Mouse (Mus musculus) megakaryocyte progenitor cell, adult 5-6 weeks (primary cell): Measurements from ENCODE around the gene St6gal1. TPM values are rescaled to one million over a fixed set of nuclear protein-coding genes. Genes with fewer than 3 reads are reported as not detected.

Experiments
- ATAC-seq: replicated peaks from 2 replicates; pipeline ENCODE4 v1.8.0; 2016; ENCODE audit warnings: mild to moderate bottlenecking, moderate TSS enrichment, inconsistent platforms; ENCODE audit not compliant: poor library complexity
- total RNA-seq, 2 experiments: library from RNA; stranded (forward) in 1 of 2; stranded (reverse) in 1 of 2; fragments of 157-497, 149-512 nt in 1 of 2; fragments of 200-1000 nt in 1 of 2; gene quantifications; 2 replicates each; pipeline versions ENCODE4 v1.2.3 to v1.2.4; 2015 to 2017

Gene St6gal1
- total RNA-seq, 2 experiments from 2014 or later = 0.37 to 1.2 TPM

DNA sequence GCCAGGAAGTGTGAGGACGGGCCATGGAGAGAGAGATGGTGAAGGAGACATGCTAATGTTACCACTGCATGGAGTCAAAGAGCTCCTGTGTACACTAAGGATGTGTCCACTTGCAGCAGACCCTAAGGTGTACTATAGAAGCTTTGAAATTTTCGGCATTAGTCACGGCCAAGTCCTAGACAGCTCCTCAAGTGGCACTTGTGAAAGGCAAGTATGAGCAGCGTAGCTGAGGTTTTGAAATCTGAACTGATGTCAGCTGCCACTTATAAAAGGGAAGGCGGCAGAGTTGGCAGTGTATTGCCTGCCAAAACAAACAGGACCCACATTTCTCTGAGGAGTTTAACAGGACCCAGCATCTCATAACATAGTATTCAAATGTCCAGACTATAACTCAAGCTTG, 71.2 kb downstream of the St6gal1 start:
- ATAC-seq = no peak

DNA sequence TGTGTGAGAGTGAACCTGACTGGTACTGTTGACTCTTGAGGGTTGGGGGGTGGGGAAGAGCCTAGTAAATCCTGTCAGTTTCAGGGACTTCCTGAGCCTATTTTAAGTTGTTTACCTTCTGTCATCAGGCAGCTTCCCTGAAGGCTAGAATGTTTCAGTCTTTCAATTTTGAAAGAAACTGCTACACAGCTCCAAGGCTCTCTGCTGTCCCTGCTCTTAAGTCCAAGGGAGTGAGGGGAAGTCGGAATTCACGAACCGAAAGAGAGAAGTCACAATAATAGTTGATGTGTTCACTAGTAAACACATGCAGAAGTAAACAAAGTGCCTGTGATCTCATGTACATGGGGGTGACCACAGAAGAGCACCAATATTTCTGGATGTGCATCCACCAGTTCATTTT, 72.2 kb downstream of the St6gal1 start:
- ATAC-seq = no peak

DNA sequence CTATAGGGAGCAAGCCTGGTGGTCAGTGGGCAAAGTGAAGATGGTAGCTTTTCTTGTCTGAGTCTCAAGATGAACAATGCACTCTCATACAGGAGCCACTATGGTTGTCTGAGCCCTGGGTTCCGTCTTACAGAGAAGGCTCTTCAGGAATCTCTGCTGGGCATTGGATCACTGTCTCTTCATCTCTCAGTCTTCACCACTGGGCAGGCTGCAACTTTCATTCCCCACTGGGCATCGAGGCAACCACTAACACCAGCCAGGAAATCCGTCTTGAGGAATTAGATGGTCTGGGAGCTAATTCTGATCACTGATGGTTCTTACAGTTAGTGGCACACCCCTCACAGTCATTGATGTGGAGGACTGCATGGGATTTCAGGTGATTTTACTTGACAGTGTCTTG, 73.9 kb downstream of the St6gal1 start:
- no peak for ATAC-seq

DNA sequence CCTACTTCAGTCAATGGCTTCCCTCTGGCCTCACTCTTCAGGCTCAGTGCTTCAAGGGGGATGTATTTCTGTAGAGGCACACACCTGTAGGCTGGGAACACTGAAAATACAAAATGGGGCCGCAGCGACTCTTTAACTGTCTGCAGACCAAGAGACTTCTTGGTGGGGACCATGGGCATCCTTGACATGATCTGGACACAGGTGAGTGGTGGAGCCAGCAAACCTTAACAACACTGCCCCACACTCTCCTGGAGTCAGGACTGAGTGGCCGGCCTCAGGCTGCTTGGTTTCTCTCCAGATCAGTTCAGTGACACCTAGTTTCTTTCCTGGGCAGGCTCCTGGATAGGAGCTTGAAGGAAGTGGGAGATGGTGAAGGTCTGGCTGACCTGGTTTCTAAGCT, 74.4 kb downstream of the St6gal1 start:
- ATAC-seq = no peak

DNA sequence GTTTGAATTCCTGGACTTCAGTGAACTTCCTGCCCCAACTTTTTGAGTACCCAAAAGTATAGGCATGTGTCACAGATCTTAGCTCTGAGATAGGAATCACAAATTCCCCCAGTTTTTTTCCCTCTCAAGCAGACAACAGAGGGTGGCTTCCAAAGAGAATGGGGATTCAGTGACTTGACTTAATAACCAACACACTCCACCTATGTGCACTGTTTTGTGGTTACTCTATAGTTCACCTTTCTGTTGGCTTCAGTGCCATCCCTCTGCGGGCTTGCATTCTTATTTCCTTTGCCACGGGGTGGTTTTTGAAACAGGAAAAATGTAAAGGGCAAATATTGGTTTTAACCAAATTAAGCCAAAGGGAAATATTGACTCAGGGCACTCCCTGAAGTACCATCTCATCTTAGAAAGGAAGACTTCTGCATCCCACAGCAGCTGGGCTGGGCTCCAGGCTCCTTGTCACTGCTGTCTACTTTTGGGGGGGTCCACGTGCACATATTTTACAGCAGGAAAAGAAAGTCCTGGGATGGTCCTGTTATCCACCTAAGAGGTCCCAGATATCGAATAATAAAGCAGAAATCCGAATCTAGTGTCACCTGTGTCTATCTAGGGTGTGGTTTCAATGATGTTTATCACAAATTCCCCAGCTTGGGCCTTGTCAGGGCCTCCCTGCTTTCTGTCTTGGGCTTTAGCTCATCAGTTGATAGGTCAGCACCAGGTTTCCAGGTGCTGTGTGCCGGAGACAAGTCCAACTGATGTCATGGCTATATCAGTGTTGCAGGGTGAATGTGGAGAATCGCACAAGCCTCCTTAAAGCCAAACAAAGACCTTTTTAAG, 75.6 kb downstream of the St6gal1 start:
- no peak for ATAC-seq

DNA sequence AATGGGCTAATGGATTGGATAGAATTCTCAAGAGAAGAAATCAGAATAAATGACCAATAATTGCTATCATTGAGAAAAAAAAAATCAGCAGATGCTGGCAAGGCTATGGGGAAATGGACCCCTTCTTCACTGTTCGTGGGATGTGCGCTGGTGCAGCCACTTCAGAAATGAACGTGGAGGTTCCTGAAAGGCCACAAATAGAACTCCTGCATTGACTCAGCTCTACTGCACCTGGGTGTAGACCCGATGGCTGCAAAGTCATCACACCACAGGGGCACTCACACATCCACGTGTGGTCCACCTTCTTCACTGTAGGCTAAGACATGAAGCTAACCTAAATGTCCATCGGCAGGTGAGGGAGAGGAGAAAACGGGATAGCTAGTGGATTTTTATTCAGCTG, 77.2 kb downstream of the St6gal1 start:
- ATAC-seq = no peak

DNA sequence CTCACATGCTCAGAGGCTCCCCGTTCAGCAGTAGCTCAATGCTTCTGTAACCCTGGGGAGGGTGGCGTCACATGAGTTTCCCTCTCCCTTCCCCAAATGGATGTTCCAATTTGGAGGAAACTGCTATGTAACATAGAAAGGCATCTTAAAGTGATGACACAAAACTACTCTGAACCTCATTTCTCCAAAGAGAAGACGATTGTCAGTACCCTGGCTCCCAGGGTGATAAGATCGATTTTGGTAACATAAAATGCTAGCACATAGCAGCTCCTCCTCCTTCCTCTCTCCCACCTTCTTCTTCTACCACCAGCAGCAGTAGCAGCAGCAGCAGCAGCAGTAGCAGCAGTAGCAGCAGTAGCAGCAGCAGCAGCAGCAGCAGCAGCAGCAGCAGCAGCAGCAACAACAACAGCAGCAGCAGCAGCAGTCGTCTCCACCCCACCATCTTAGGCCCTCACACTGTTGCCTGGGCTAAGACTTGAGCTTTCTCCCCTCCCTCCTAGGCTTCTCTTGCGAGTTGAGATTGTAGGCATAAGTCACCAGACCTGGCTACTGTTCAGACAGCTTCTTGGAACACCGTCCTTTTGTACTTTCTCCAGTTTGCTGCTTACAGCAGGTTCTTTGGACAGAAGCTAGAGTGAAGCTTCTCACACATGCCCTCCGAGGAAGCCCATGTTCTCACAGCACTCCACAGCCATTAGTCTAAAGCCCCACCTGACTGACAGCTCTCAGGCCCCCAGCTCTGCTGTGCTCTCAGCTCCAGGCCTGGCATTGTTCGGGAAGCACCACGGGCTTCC, 81.5 kb downstream of the St6gal1 start:
- ATAC-seq = no peak

DNA sequence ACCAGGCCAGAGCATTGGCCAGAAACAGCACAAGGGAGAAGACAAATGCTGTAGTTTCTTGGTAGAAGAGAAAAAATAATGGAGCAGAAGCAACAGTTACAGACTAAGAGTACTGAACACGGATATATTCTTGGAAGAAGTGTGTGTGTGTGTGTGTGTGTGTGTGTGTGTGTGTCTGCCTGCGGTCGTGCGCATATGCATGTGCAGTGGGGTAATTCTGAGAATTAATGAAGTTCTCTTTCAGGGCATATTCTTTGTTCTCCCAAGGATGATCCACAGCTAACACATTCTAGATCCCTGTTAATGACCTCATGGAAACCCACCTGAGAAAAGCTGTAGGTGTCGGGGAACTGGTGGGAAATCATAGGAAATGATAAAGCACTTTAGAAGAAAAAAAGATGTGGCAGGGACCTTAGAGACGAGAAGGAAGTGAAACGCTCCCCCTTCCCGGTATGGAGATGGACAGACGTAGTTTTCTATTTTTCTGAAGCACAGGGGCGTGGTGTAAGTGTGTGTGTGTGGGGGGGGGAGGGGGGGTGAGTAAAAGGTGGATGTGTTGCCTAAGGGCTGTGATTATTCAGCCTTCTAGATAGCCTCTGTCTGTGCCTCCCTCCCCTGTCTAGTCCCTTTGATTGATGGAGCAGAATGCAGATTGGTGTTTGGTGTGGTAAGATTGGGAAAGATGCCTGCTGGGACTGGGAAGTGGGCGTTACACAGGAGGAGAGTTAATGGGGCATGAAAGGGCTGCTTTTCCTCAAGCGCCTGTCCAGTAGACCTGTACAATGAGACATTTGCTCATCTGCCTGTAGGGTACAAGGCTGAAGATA, 82.8 kb downstream of the St6gal1 start:
- ATAC-seq = peak; percentile 39; the same call in 1 of the 2 replicates

DNA sequence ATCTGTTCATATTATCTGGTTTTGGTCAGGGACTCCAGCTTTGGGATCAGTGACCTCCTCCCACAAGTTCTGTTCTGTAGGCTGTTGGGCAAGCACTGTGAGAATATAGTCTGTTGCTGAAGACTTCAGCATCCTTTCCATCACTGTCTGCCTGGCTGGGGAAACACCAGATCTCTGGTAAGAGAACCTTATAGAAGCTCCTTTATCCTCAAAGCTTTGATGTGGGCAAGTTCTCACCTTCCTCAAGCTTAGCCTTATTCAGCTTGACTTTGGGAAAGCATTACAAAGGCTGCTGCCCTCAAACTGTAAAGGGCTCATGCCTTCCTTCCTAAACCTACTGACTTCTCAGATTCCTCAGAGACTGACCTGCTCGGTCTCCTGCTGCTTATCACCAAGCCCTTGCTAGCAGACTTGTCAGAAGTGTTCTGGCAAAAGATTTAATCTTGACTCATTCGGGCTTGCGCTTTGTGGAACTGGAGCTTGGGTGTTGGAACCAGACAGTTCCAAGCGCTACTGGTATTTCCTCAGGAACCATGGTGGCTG, 83.5 kb downstream of the St6gal1 start:
- ATAC-seq = no peak

DNA sequence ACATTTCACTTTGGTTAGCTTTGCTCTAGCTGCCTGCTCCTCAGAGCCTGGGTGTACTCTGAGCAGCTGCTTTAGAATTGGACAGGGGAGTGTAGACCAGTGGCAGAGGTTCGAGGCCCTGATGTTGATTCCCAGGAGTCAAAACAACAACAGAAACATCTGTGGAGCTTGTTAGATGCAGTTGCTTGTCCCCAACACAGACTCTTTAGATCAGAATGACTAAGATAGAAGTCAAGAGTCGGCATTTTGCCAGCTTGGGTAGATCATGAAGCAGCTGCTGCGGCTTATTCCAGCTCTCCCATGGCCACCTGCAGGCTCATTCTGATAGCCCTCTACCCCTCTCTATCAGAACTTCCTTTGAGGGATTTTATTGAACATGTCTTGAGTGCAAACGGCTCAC, 84.5 kb downstream of the St6gal1 start:
- ATAC-seq = no peak

DNA sequence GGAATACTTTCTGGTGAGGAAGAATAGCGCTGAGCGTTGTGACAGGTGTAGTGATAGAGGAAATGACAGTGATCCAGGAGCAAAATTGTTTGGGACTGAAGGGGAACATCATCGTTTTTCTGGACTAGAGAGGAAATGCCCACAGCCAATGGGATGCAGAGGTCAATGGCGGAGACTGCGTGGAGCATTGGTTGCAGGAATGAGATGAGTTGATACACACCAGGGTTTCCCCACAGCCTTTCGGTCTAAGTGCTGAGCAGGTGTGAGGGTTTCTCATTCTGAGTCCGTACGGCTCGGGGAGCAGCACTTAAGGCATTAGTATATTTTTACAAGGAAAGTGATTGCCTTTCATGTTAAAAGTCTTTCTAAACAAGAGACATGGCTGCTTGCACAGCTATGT, 88.1 kb downstream of the St6gal1 start:
- ATAC-seq = no peak

DNA sequence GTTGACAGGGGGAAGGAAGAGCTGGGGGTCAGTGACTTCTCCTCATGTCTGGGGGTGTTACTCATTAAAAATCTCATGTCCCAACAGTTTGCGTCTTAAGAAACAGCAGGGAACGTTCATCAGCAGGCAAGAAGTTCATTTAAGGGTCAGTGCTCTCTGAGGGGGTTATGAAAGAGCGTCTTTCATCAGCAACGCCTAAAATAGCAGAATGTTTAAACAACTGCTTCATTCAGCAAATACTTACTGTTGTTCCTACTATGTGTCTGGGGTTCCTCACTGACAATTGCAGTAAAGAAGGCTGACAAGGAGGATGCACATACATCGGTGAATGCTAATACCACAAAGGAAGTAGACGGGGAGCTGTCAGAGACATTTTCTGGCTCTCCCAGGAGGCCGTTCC, 90.2 kb downstream of the St6gal1 start:
- peak; percentile 74 for ATAC-seq

DNA sequence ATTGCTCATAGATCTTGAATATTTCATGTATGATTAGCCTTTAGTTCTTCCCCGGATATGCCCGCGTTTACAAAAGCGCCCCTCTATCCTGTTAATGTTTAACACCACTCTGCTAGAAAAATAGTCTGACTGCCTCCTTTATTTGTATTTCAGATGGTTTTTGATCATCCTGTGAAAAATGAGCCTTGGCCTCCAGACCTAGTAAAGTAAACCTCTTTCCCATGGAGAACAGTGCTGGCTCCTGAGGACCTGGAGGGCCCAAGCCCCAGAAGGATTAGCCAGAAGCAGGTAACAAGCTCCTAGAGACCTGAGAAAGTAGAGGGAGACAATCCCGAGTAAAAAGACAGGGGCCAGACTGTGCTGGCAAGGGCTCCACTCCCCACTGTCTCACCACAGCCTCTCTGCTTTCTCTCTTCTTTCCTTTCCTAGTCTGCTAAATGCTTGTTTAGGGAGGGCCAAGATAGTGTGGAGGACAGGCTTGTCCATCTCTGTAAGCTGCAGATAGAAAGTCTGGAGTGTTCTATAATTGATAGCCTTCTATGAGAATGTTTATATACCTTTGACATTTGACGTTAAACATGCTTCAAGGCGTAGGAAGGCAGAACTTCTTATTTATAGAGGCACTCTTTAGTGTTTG, 93.0 kb downstream of the St6gal1 start:
- ATAC-seq = no peak

DNA sequence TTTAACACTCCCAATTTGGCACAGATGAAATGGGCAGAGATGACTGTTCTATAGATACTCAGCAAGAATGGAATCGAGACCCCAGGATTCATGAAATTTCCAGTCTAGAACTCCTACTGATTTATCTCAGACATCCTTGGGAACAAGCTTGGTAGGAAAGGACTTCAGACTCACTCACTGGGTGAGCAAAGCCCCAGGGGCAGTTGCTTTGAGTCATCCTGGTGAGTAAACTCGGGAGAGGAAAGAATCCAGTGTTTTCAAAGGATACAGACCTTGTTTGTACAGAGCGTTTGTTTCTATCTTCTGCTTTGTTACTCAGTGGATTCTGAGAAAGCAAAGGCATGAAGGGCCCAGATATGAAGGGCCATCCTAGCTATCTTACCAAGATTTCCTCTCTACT, 95.5 kb downstream of the St6gal1 start:
- no peak for ATAC-seq

DNA sequence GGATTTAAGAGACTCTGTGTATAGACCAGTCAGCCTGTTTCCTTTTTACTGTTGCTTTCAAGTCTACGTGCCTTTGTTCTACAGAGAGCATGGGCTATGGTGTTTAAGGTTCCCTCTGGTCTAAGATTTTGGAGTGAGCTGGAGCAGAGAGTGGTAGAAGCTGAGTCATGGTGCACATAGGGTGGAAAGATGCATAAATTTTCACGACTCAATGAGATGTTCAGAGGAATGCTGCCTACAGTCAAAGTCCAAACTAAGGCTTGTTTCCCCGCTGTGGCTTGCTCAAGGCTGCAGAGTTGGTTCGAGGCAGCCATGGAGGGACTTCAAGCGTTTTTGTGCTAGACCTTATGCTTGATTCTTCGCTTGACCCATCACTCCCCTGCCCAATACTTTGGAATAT, 96.0 kb downstream of the St6gal1 start:
- no peak for ATAC-seq

DNA sequence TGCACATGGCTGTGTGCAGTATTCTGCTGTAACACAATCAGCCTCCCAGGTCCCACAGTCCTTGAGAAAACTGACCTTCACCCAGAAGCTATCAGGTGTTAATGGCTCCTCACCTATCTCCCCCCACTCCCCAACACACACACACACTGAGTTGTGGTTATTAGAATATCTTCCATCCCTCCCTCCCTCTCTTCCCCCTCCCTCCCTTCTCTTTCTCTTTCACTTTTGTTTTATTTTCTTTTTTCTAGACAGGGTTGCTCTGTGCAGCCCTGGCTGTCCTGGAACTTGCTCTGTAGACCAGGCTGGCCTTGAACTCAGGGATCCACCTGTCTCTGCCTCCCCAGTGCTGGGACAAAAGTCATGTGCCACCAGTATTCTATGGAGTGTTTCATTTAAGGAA, 97.9 kb downstream of the St6gal1 start:
- ATAC-seq = no peak

DNA sequence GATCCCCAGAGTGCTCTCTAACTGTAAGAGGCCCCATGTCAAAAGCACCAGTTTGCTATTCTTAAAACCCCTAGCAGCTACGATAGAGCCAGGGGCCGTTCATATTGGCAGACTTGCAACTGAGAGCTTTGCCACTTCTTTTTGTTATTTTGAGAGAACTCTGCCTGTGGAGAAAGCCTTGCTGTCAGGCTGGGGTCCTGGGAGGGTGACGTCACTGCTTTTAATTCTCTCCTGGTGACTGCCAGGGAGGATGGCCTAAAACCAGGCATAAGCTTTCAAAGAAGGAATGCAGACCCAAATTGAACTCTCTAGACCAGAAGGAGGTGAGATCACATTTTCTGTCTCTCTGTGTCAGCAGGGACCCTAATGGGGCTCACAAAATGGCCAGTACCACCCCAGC, 99.4 kb downstream of the St6gal1 start:
- no peak for ATAC-seq

DNA sequence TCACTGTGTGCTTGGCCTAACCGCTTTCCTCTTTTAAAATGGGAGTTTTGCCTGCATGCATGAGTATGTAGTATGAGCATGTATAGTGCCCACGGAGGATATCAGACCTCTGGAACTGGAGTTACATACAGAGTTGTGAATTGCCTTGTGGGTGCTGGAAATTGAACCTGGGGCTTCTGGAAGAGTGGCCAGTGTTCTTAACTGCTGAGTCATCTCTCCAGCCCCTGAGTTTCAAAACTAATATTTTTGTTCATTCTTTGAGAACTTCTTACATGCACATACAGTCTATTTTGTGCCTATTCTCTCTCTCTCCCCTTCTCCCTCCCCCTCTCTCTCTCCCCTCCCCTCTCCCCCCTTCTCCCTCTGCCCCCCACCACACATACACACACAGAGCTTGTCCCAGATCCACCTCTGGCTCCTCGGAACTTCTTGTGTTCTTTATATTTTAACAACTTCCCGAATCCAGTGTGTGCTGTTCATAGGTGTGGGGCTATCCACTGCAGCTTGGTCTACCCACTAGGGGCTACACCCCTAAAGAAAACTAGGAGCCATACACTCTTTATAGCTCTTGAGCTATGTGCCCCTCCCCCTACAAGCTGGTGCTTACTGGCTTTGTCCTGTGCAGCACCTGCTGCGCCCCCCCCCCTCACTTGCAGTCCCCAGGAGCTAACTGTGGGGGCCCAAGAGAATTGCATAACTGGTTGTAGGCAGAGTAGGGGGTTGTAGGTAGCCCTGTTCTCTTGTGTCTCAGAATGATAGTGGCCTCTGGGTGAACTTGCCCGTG, 100.5 kb downstream of the St6gal1 start:
- ATAC-seq = no peak

DNA sequence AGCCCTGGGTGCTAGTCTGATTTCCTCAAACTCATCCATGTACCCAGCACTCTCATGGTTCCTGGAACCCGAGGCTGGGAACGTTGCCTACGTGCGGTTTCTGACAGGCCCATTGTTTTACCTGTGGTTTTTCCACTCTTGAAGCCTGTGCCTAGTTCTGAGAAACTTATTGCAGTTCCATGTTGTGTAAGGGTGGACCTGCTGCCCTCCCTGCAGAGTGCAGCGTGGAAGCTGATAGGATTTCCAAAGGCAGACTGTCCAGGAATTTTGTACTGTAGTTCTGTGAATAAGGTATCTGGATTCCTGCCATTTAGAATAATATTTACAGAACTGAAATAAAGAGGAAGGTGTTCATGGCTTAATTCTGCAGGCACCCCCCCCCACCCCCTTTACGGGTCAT, 102.1 kb downstream of the St6gal1 start:
- ATAC-seq = no peak

DNA sequence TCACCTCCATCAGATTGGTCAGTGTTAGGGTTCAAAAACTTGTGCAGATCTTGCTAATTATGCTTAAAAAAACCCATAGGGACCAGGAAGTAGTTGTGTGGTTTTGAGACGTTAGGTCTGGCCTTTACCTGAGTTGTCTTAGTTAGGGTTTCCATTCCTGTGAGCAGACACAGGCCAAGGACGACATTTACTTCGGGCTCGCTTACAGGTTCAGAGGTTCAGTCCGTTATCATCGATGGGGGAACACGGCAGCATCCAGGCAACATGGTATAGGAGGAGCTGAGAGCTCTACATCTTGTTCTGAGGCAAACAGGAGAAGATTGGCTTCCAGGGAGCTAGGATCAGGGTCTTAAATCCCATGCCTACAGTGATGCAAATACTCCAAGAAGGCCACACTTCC, 102.7 kb downstream of the St6gal1 start:
- ATAC-seq = no peak
